Mouse (Mus musculus): ENCODE results near the gene Arhgap32.

- no peak for TF ChIP-seq EP300 (IDR thresholded peaks at IDR 0.05; ENCODE audit: low read depth)
- no peak for TF ChIP-seq CTCF (IDR thresholded peaks at IDR 0.05; ENCODE audit: low read depth)
Measured at GRCm38 (mm10) chr9:32159724-32160123, 43.8 kb downstream of the Arhgap32 start.
